Mouse (Mus musculus) urinary bladder, postnatal 25 days (tissue): ENCODE data around the gene Tmem200b.

Experiments used
- DNase-seq: peaks from one replicate; pipeline ENCODE4 v3.0.0; 2022; ENCODE audit warnings: low spot score

Tmem200b gene

DNA sequence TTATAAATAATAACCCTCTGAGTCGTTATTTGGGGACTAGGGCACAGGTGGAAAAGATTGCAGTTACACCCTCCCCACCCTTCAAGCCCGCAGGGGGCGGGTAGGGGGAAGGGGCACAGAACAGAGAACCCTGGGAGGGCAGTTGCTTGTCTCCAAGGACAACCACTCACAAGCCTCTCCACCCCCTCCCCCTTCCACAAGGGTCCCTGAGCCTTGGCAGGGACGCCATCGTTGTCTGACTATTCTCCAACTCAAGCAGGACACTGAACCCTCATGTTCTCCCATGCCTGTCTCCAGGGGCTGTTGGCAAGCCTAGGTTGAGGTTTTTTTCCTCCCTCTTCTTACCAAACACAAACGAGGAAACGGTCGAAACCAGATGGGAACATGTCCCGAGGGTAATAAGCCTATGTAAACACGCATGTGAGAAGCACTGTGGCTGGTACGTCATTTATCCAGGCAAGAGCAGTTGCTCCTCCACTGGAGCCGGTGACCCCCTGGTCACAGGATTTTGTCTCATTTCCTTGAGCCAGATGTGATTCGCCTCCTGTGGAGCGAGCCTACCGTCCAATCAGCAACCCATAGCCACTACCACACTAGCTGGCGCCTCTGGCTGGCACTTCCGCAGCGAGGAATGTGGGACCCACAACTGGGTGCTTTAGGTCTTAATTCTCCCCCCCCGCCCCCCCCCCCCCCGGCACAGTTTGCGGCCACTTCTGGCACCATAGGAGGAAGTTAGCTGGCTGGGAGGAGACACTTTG lies 11.2 kb upstream of the Tmem200b start:
- DNase-seq: no peak

- DNase-seq: no peak
Measured at GRCm38 (mm10) chr4:131911521-131911920, 10.1 kb upstream of the Tmem200b start.

DNA sequence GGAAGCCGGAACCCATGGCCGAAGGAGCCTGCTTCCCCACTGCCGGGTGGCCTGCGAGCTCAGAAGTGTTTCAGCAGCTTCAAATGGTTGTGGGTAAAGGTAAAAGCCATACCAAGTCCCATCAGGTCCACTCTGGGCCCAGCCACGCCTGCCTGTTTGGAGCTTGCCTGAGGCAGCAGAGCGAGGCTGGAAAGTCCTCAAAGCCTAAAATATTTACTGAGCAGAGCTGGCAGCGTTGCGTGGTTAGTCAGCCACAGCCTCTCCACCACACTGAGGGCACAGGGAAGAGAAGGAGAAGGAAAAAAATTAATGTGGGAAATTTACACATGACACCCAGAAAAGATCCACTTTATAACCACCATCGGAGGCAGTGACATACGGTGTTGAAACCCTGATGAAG lies 8.0 kb upstream of the Tmem200b start:
- DNase-seq: no peak

DNA sequence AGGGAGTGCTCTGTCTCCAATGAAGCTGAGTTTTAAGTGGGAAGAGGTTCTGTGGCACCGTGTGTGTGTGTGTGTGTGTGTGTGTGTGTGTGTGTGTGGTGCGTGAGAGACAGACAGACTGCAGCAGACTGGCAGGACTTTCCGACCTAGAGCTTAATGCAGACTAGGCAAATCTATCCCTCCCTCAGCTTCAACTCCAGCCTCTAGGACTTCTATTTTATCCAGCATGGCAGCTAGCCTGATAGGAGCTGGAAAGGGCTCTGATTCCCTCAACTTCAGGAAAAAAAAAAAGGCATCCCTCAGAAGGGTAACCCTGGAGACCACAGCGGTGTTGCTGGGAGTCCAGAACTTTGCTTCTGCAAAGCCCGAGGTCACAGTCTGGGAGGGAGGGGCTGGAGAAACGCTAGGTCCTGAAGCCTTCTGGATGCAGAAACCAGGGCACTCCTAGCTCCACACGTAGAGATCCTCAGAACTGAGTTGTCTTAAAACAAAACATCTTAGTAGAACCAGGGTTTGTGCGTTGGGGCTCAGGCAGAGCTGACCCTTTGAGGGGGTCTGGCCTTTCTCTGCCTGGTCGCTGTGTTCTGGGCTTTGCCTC lies 7.4 kb upstream of the Tmem200b start:
- DNase-seq: no peak

DNA sequence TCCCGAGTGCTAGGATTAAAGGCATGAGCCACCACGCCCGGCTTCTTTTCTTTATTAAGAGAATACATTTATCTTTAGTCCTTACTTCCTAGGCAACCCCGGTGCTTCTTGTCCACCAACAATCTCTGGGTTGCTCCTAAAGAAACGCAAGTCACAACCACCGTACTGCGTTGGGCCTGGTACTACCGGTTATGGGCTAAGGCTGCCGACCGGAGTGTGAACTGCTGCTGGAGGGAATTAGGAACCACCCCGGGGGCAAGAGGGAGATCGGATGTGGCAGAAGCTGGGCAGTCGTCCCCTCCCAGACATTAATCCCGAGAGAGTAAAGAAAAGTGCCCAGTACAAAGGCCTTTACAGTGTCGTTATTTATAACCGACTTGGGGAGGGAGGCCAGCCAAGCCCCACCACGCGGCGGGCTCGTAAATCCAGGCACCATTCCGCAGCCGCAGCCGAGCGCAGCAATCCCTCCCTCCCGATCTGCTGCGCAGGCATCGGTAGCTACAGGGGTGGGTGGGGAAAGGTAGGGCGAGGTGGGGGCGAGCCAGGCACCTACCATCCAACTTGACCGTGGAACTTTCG lies 6.6 kb upstream of the Tmem200b start:
- DNase-seq: no peak

- no peak for DNase-seq
Measured at GRCm38 (mm10) chr4:131915821-131916328, 5.7 kb upstream of the Tmem200b start.

DNA sequence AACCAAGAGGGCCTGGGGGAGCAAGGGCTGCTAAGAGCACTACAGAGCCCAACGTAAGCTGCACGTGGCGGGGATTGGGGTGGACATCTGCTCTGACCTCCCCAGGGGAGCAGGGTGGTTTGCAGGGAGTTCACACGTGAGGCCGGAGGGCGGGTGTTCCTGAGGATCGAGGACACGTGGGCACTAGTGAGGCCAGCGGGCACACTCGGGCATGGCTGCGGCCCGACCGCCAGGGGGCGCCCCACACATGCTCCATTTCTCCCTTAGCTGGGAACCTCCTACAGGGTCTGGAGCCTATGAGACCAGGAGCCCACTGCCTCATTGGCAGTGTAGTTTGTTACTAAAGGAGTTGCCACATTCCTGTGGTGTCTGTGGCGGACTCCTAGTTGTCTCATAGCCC lies 5.1 kb upstream of the Tmem200b start:
- DNase-seq: peak; percentile 79

- DNase-seq: no peak
Measured at GRCm38 (mm10) chr4:131917010-131917555, 4.5 kb upstream of the Tmem200b start.

DNA sequence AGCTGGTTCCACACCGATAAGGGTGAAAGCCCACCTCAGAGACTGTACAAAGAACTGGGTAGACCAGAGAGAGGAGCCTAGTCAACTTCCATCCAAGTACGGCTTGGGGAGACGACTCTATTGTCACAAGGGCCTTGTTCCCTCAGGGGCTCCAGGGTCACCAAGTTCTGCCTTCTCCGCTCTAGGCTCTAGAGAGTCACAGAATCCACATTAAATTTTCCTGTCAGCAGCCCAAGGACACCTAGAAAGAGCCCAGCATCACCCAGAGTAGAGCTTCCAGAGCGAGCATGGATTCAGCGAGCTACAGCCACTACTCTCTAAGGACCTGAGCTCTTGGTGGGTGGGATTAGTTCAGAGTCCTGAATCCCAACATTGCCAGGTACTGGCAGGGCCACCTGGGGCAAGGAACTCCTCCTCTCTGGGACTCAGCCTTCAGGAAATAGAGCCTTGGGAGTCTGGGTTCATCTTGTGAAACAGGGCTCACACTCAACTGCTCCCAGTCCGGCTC lies 3.5 kb upstream of the Tmem200b start:
- DNase-seq: no peak

DNA sequence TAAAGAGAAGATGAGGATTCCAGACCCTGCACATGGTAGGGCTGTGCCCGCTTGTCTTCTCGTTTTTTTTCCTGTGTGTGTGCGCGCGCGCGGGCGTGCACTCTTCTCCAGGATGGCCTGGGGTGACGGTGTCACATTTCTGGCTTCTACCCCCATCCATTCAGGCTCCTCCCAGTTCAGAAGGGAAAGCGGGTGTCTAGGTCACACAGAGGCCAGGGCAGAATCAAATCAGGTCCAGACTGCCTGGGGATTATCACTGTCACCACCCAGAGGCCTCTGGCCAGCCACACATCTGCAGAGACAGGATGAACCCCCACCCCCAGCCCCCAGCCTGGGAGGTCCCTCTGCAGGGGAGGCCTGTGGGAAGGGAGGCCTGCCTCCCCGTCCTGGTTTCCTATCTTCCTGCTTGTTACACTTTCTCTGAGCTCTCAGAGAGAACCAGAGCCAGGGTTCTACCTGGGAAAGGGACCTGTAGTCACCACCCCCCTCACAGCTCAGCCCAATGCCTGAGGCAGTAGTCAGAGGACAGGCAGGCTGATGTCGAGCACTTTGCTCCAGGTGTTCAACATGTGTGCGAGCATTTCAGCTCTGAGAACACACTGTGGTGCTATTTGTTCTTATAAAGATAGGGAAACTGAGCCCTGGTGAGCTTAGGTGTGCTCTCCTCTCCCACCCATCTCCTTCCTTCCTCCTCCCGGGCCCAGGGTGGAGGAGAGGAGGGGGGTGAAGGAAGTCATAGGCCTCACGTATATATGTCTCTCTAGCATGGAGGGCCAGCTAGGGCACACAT lies 2.7 kb upstream of the Tmem200b start:
- DNase-seq: no peak

- DNase-seq: no peak
Measured at GRCm38 (mm10) chr4:131919506-131920140, 1.9 kb upstream of the Tmem200b start.

- DNase-seq: peak; percentile 43
Measured at GRCm38 (mm10) chr4:131920141-131920594, 1.4 kb upstream of the Tmem200b start.

GRCm38 (mm10) chr4:131920595-131921351 lies 798 bp upstream of the Tmem200b start:
- peak; percentile 58 for DNase-seq

DNA sequence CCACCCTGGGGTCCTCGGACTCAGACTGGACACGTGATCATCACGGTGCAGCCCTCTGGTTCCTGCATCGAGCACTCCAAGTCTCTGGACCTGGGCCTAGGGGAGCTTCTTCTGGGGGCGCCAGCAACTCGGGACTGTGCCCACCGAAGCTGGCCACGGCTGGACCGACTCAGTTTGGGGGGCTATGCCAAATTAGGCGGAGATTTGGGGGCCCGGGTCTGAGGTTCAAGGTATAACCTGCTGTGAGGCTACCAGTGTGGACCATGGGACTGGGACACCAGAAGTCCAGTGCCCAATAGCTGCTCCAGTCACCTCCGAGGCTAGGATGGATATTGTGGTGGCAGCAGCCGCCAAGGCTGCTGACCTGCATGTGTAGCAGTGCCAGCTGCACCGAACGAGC lies 833 bp downstream of the Tmem200b start:
- DNase-seq: no peak

DNA sequence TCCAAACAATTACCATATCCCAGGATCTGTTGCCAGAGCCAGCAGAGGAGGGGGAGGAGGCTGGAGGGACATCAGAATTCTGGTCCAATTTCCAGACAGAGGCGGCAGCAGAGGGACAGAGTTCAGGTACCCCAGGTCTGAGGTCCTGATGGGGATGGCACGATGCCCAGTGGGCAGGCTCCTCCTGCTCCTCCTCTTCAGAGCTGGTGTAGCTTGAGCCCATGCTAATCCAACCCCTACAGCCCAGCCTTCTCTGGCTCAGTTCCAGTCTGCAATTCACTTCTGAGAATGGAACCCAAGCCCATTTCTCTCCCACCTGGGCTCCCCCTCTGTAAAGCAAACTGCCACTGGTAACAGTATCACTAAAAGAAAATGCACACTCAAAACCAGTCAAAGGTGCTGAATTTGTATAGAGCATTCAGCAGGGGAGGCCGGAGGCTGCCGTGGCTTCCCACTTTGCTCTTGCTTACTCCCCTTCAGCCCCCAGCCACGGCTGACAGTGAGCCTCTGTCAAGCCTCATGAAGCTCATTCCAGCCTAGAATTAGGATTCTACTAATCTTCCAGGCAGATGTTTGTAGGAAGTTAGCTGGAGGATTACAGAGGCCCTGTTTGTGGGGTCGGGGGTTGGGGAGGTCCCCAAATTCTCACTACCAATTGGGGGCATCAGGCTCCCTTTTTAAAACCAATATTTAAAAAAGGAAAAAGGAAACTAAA lies 2.7 kb downstream of the Tmem200b start:
- DNase-seq: no peak

DNA sequence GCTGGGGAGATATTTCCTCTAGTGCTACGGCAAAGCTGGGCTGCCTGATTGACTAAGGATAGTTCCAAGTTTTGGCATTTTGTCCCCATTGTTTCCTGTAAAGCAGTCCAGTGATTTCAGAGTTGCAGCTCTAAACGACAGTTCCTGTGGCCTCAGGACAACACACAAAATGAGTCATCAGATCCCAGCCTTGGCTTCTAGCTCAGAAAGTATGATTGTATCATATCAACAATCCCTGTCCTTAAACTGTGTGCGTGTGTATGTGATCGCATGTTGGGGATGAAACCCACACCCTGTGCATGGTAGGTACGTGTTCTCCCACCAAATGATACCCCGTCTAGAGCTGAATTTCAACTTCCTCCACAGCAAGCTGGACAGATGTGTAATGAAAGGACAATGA lies 7.6 kb downstream of the Tmem200b start:
- DNase-seq: no peak

DNA sequence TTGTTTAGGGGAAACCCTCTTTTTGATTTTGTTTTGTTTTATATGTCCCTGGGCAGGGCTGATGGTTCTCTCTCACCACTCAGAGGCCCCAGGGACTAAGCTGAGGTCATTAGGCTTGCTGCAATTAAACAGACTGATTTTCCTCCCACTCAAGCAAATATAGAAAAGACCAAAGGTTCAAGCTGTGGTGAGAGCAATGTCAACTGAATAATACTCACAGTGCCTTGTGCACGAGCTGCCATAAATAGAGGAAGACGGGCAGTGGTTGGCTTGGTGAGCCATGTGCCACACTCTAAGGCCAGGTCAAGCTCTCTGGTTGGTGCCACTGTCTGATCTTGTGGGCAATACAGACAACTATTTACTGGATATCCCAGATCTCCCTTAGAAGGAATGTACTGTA lies 17.9 kb downstream of the Tmem200b start:
- DNase-seq: no peak

DNA sequence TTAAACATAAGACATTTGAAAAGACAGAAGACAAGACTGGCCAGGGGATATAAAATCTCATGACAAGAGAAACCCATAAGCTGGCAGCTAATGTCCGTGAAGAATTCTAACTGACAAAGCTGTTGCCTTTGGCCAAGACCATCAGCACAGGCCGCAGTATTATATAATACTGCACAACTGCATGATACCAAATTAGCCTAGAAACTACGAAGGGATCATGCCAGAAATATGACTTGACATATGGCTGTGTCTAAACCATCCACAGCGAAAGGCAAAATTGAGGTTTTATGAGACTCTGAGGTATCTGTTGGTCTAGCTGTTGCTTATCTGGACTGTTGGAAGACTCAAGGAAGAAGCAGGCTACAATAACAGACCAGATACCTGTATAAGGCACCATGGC lies 19.3 kb downstream of the Tmem200b start:
- no peak for DNase-seq

GRCm38 (mm10) chr4:131947848-131948247 lies 26.3 kb downstream of the Tmem200b start:
- no peak for DNase-seq

DNA sequence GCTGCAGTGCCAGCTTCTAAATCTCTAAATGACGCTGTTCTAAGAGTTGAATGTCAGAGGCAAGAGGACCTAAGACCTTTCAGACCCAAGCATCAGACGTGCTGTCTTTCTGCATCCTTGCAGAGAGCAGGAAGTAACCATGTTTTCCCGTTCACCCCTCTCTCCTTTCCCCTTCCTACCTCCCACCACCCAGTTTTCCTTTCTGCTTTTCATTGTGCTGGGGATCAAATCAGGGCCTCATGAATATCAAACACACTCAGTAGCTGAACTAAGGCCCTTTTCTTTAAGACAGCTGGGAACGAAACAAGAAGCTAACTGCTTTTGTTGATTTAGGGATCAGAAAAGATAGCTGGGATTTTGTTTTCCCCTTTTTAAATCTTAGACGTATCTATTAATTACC lies 28.3 kb downstream of the Tmem200b start:
- DNase-seq: no peak
